Mouse (Mus musculus) cerebellum, adult 2 months (tissue): ENCODE measurements around the gene Tspo2.

ENCODE experiments used
- CTCF ChIP-seq: fragments of 200-500 bp; IDR thresholded peaks from 2 replicates; pipeline ENCODE4 v1.5.1; 2011; ENCODE audit warnings: low read depth, mild to moderate bottlenecking, control low read depth, low read length, moderate library complexity, borderline replicate concordance; ENCODE audit not compliant: insufficient read depth
- POLR2A ChIP-seq: fragments of 200-500 bp; IDR thresholded peaks from 2 replicates; pipeline ENCODE4 v1.6.1; 2011; ENCODE audit warnings: low read length, control low read depth, borderline replicate concordance; ENCODE audit not compliant: insufficient read depth

DNA sequence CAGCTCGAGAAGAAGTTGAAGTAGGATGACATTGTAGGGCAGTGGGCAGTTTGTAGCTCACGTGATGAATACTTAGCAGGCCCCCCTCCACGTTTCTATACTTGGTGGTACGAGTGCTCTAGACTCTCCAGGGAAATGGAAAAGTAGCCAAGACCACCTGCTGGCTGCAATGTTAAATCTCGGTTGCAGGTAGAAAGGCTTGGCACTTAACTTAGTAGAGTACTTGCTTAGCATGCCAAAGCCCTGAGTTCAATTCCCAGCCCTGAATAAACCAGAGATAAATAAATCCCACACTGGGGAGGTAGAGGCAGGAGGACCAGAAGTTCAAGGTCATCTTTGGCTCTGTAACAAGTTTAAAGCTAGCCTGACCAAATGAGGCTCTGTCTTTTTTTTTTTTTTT is 16.8 kb downstream of the Tspo2 start:
- TF ChIP-seq POLR2A (no peak), CTCF (no peak)
